Comparison of ENCODE assay signal across 31 mouse cellular contexts in the genomic region with DNA sequence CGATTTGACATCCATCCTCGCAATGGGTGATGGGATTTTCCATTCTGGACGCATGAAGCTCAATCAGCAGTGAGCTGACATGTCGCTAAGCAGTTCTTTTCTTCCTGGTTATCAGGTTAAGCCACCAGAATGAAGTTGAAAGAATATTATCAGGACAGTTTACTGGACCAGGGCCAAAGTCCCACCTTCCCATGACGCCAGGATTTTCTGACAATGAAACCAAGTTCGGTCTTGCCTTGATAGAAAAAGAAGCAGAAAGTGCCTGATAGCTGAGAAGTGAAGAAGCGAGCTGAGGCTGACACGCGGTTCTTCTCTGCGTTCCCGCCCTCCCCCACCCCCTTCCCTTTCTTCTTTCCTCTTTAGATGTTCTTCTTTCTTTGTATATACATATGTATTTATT. TPM values are rescaled to one million over a fixed set of nuclear protein-coding genes. Genes with fewer than 3 reads are reported as not detected.
DNase-seq lines count a peak whose midpoint lies in the region; ATAC-seq lines count a peak whose summit lies in the region.
"Had no signal": no experiment of that assay in that cellular context is flagged by ENCODE, and none has a peak within 500 bp of the region (broad histone marks: within the 10 kb centered on the region; RNA-seq: fewer than 3 reads in every experiment).

No protein-coding gene starts in this region.

- no peak for ATAC-seq in liver, embryonic 11.5 days (replicated peaks; ENCODE audit: low FRiP score)
- ATAC-seq in liver, embryonic 16.5 days (ENCODE audit: low read depth), result no peak
- ATAC-seq in forebrain, embryonic 16.5 days, result no peak
- ATAC-seq: forebrain, embryonic 13.5 days; inflammation-experienced regulatory T-cells, adult 6 months; midbrain, embryonic 13.5 days; Patski had no signal

- H3K27ac ChIP-seq in liver, embryonic 11.5 days (ENCODE audit: low read depth, low read length), result no peak overlapping the region
- H3K27ac ChIP-seq in liver, embryonic 16.5 days (ENCODE audit: low read length), result peak overlapping the region; percentile 64
- no peak overlapping the region for H3K27ac ChIP-seq in forebrain, embryonic 16.5 days (ENCODE audit: low read length)
- H3K27ac ChIP-seq: embryonic facial prominence, embryonic 13.5 days; forebrain, embryonic 13.5 days; gastrocnemius, adult 2 months; heart, adult 2 months; hindbrain, embryonic 10.5 days; hindbrain, embryonic 15.5 days; kidney, embryonic 15.5 days; layer of hippocampus, adult 2 months; left cerebral cortex, adult 2 months; limb, embryonic 12.5 days; midbrain, embryonic 13.5 days; stomach, embryonic 15.5 days had no signal

- no peaks in the 10 kb centered on the region for H3K36me3 ChIP-seq in liver, embryonic 11.5 days (ENCODE audit: control insufficient read depth, insufficient read depth, low read length)
- no peaks in the 10 kb centered on the region for H3K36me3 ChIP-seq in liver, embryonic 16.5 days (ENCODE audit: control insufficient read depth, insufficient read depth)
- H3K36me3 ChIP-seq in forebrain, embryonic 16.5 days (ENCODE audit: control insufficient read depth, insufficient read depth), result no peaks in the 10 kb centered on the region
- H3K36me3 ChIP-seq: embryonic facial prominence, embryonic 13.5 days; hindbrain, embryonic 10.5 days; hindbrain, embryonic 15.5 days; kidney, embryonic 15.5 days; limb, embryonic 12.5 days; midbrain, embryonic 13.5 days; stomach, embryonic 15.5 days had no signal

- WGBS in liver, embryonic 11.5 days, result 67% methylated on average over 11 of the region's 11 CpGs
- WGBS in liver, embryonic 16.5 days (ENCODE audit: insufficient replicate concordance), result 38% methylated on average over 11 of the region's 11 CpGs
- WGBS in forebrain, embryonic 16.5 days, result 72% methylated on average over 11 of the region's 11 CpGs

- no peaks in the 10 kb centered on the region for H3K27me3 ChIP-seq in liver, embryonic 11.5 days (replicated peaks; ENCODE audit: control insufficient read depth, insufficient read depth, low read length)
- no peaks in the 10 kb centered on the region for H3K27me3 ChIP-seq in liver, embryonic 16.5 days (ENCODE audit: control insufficient read depth, insufficient read depth, low read depth, low read length)
- no peaks in the 10 kb centered on the region for H3K27me3 ChIP-seq in forebrain, embryonic 16.5 days (replicated peaks; ENCODE audit: control insufficient read depth, insufficient read depth, low read length)
- H3K27me3 ChIP-seq: embryonic facial prominence, embryonic 13.5 days; forebrain, embryonic 13.5 days; hindbrain, embryonic 15.5 days; kidney, embryonic 15.5 days; limb, embryonic 12.5 days; midbrain, embryonic 13.5 days; stomach, embryonic 15.5 days had no signal

- no peak overlapping the region for H3K9ac ChIP-seq in liver, embryonic 11.5 days (ENCODE audit: low read depth, low read length)
- no peak overlapping the region for H3K9ac ChIP-seq in liver, embryonic 16.5 days (ENCODE audit: low read depth, low read length)
- no peak overlapping the region for H3K9ac ChIP-seq in forebrain, embryonic 16.5 days (replicated peaks; ENCODE audit: low read depth, low read length)
- H3K9ac ChIP-seq: embryonic facial prominence, embryonic 13.5 days; forebrain, embryonic 13.5 days; hindbrain, embryonic 15.5 days; kidney, embryonic 15.5 days; limb, embryonic 12.5 days; midbrain, embryonic 13.5 days; stomach, embryonic 15.5 days had no signal

- H3K4me3 ChIP-seq in liver, embryonic 11.5 days (ENCODE audit: low read depth, low read length), result no peak overlapping the region
- no peak overlapping the region for H3K4me3 ChIP-seq in liver, embryonic 16.5 days (ENCODE audit: low read depth, low read length)
- H3K4me3 ChIP-seq in forebrain, embryonic 16.5 days (replicated peaks; ENCODE audit: low read length), result no peak overlapping the region
- H3K4me3 ChIP-seq: embryonic facial prominence, embryonic 13.5 days; forebrain, embryonic 13.5 days; gastrocnemius, adult 2 months; heart, adult 2 months; hindbrain, embryonic 10.5 days; hindbrain, embryonic 15.5 days; kidney, embryonic 15.5 days; layer of hippocampus, adult 2 months; left cerebral cortex, adult 2 months; limb, embryonic 12.5 days; midbrain, embryonic 13.5 days; stomach, embryonic 15.5 days had no signal

- H3K9me3 ChIP-seq in liver, embryonic 11.5 days (ENCODE audit: control insufficient read depth, low read length), result no peaks in the 10 kb centered on the region
- H3K9me3 ChIP-seq in liver, embryonic 16.5 days (replicated peaks; ENCODE audit: control insufficient read depth, low read length), result no peaks in the 10 kb centered on the region
- no peaks in the 10 kb centered on the region for H3K9me3 ChIP-seq in forebrain, embryonic 16.5 days (ENCODE audit: control insufficient read depth, low read length)
- H3K9me3 ChIP-seq: embryonic facial prominence, embryonic 13.5 days; forebrain, embryonic 13.5 days; hindbrain, embryonic 10.5 days; hindbrain, embryonic 15.5 days; kidney, embryonic 15.5 days; limb, embryonic 12.5 days; midbrain, embryonic 13.5 days; stomach, embryonic 15.5 days had no signal

- H3K4me1 ChIP-seq in liver, embryonic 11.5 days (replicated peaks; ENCODE audit: control insufficient read depth, insufficient read depth, low read length), result peaks cover 32% of the 10 kb centered on the region
- H3K4me1 ChIP-seq in liver, embryonic 16.5 days (ENCODE audit: control insufficient read depth, low read depth, low read length), result peaks cover 63% of the 10 kb centered on the region
- H3K4me1 ChIP-seq in forebrain, embryonic 16.5 days (replicated peaks; ENCODE audit: control insufficient read depth, insufficient read depth, low read length), result no peaks in the 10 kb centered on the region
- H3K4me1 ChIP-seq: embryonic facial prominence, embryonic 13.5 days; forebrain, embryonic 13.5 days; hindbrain, embryonic 10.5 days; hindbrain, embryonic 15.5 days; kidney, embryonic 15.5 days; limb, embryonic 12.5 days; midbrain, embryonic 13.5 days; stomach, embryonic 15.5 days had no signal

- peak; percentile 51 for DNase-seq in liver
- no peak for DNase-seq in liver, embryonic 11.5 days (ENCODE audit: low spot score)
- DNase-seq in MEL-GATA-1-ER (ENCODE audit: extremely low read depth, low read depth), result peak; percentile 84
- peak; percentile 62 for DNase-seq in c-Kit-positive CD71-positive TER-119-positive erythroid progenitor cells, embryonic 14.5 days (ENCODE audit: low spot score)
- DNase-seq in MN1 (ENCODE audit: low spot score), result no peak
- DNase-seq in frontal cortex, postnatal 36 days (ENCODE audit: low spot score in 2 of 2), result no peak
- DNase-seq: adrenal gland, postnatal 25 days; cerebellum, adult 8-10 months; cerebellum, postnatal 36 days; embryo, embryonic 11 days; gastrocnemius, adult 2 months; heart, adult 2 months; heart, postnatal 14 days; kidney, adult 11 months; kidney, postnatal 25 days; lung, adult 18-20 months; lung, postnatal 10 days had no signal

- no peak overlapping the region for H3K4me2 ChIP-seq in liver, embryonic 11.5 days
- H3K4me2 ChIP-seq in liver, embryonic 16.5 days (ENCODE audit: low read depth, low read length), result no peak overlapping the region
- no peak overlapping the region for H3K4me2 ChIP-seq in forebrain, embryonic 16.5 days (ENCODE audit: low read length)
- H3K4me2 ChIP-seq: embryonic facial prominence, embryonic 13.5 days; forebrain, embryonic 13.5 days; hindbrain, embryonic 15.5 days; kidney, embryonic 15.5 days; limb, embryonic 12.5 days; midbrain, embryonic 13.5 days; stomach, embryonic 15.5 days had no signal

RNA-seq across cellular contexts. Expression of gene Hbs1l, which starts 30.6 kb away (rescaled TPM):
- 107 and 127 TPM in 2 replicates for polyA plus RNA-seq in liver, embryonic 11.5 days (2014; fragmentation: Nextera tagmentation; extraction: Ambion mirVana)
- polyA plus RNA-seq in liver, embryonic 16.5 days (2015; fragmentation: Nextera tagmentation; extraction: Ambion mirVana), result 58.7 and 63.2 TPM in 2 replicates
- polyA plus RNA-seq in forebrain, embryonic 16.5 days (2015; fragmentation: Nextera tagmentation; extraction: Ambion mirVana), result 123 and 127 TPM in 2 replicates

Comparison
In these comparisons a context has a peak if more than half of its experiments do, and no peak if none do; other contexts are left out.
1. DNase-seq: peak in liver (single experiment), MEL-GATA-1-ER (single experiment) and c-Kit-positive CD71-positive TER-119-positive erythroid progenitor cells, embryonic 14.5 days (single experiment); none in liver, embryonic 11.5 days (single experiment), MN1 (single experiment) and frontal cortex, postnatal 36 days (0 of 2).